Mouse (Mus musculus) midbrain, postnatal 0 days (tissue): ENCODE measurements around the gene Cnnm2. TPM values are rescaled to one million over a fixed set of nuclear protein-coding genes. Genes with fewer than 3 reads are reported as not detected.

Experiments used
- ATAC-seq: fragments of 200-750 bp; cut with Nextera tagmentation; 2 replicates; pipeline ENCODE4 v1.8.0; 2017; ENCODE audit warnings: moderate number of reproducible peaks, mild to moderate bottlenecking, moderate TSS enrichment, moderate library complexity; ENCODE audit not compliant: low FRiP score
- DNase-seq: peaks from one replicate; pipeline ENCODE4 v3.0.0-alpha.2; 2015; ENCODE audit warnings: low spot score
- H3K27ac ChIP-seq: fragments of 300-500 bp; sonication (generic); 2 replicates; pipeline ENCODE4 v1.5.1; 2014; ENCODE audit warnings: low read depth, mild to moderate bottlenecking, low read length, mixed read lengths
- H3K27me3 ChIP-seq: fragments of 300-500 bp; sonication (generic); 2 replicates; pipeline ENCODE4 v1.6.1; 2014; ENCODE audit warnings: low read length, control low read depth, mixed read lengths; ENCODE audit not compliant: insufficient read depth
- H3K36me3 ChIP-seq: fragments of 300-500 bp; sonication (generic); 2 replicates; pipeline ENCODE4 v1.6.1; 2014; ENCODE audit warnings: low read length, control low read depth, mixed read lengths; ENCODE audit not compliant: insufficient read depth
- H3K4me1 ChIP-seq: fragments of 300-500 bp; sonication (generic); 2 replicates; pipeline ENCODE4 v1.6.1; 2014; ENCODE audit warnings: mild to moderate bottlenecking, control low read depth, antibody characterized with exemption, low read length, mixed read lengths; ENCODE audit not compliant: insufficient read depth
- H3K4me2 ChIP-seq: fragments of 300-500 bp; sonication (generic); 2 replicates; pipeline ENCODE4 v1.6.1; 2014; ENCODE audit warnings: low read depth, mild to moderate bottlenecking, low read length, mixed read lengths; ENCODE audit not compliant: poor library complexity, severe bottlenecking
- H3K4me3 ChIP-seq: fragments of 300-500 bp; sonication (generic); 2 replicates; pipeline ENCODE4 v1.5.1; 2014; ENCODE audit warnings: low read depth, mild to moderate bottlenecking, low read length, moderate library complexity
- H3K9ac ChIP-seq: fragments of 300-500 bp; sonication (generic); replicated peaks from 2 replicates; pipeline ENCODE4 v1.6.1; 2014; ENCODE audit warnings: mild to moderate bottlenecking, low read length, moderate library complexity, mixed read lengths; ENCODE audit not compliant: poor library complexity, severe bottlenecking
- H3K9me3 ChIP-seq: fragments of 300-500 bp; sonication (generic); 2 replicates; pipeline ENCODE4 v1.6.1; 2016; ENCODE audit warnings: low read length, control low read depth
- CTCF ChIP-seq: IDR thresholded peaks from 2 replicates; pipeline ENCODE4 v1.5.1; 2016; ENCODE audit warnings: antibody characterized with exemption, mild to moderate bottlenecking
- WGBS: fragments of 180-500 bp; shearing (Covaris S2); extraction: QIAGEN DNeasy Blood & Tissue Kit; methylation state at CpG from one replicate; pipeline ENCODE4 v1.1.7; 2014; 5-methylcytosine and 5-hydroxymethylcytosine counted together
- polyA plus RNA-seq: library from polyadenylated mRNA; unstranded; fragments of >200 nt; fragmentation: Nextera tagmentation; extraction: Ambion mirVana; gene quantifications from 2 replicates; pipeline ENCODE4 v1.2.1, GENCODE M21; 2015
- total RNA-seq: library from RNA; depleted of rRNA; stranded (reverse); fragments of >200 nt; gene quantifications from 2 replicates; pipeline ENCODE4 v1.2.3, GENCODE M21; 2014

The Cnnm2 gene
- total and polyA plus RNA-seq, 2 experiments from 2014 or later: 8.3 to 26.1 TPM

GRCm38 (mm10) chr19:46761971-46762290, 535 bp downstream of the Cnnm2 start:
- Histone ChIP-seq H3K4me3 (peak overlapping the region; percentile 73), H3K27me3 (no peaks in the 10 kb centered on the region), H3K9ac (peak overlapping the region; percentile 76), H3K36me3 (no peaks in the 10 kb centered on the region), H3K4me2 (peak overlapping the region; percentile 85), H3K27ac (peak overlapping the region; percentile 93), H3K9me3 (no peaks in the 10 kb centered on the region), H3K4me1 (peaks cover 15% of the 10 kb centered on the region; the same call in 1 of the 2 replicates)
- WGBS: 0% methylated on average over 20 of the region's 36 CpGs
- no peak for DNase-seq
- TF ChIP-seq CTCF: no peak
- ATAC-seq: no peak

DNA sequence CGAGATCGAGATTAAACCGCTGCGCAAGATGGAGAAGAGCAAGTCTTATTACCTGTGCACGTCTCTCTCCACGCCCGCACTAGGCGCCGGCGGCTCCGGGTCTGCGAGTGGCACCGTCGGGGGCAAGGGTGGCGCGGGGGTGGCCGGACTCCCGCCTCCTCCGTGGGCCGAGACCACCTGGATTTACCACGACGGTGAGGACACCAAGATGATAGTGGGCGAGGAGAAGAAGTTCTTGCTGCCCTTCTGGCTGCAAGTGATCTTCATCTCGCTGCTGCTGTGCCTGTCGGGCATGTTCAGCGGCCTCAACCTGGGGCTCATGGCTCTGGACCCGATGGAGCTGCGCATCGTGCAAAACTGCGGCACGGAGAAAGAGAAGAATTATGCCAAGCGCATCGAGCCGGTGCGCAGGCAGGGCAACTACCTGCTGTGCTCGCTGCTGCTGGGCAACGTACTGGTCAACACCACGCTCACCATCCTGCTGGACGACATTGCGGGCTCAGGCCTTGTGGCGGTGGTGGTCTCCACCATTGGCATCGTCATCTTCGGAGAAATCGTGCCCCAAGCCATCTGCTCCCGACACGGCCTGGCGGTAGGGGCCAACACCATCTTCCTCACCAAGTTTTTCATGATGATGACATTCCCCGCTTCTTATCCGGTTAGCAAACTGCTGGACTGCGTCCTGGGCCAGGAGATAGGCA, 1.0 kb downstream of the Cnnm2 start:
- H3K4me2 ChIP-seq: peak overlapping the region; percentile 85
- peak overlapping the region; percentile 76 for H3K9ac ChIP-seq
- WGBS: under 1% methylated on average over 46 of the region's 50 CpGs
- DNase-seq (peak; percentile 25), ATAC-seq (no peak)
- H3K36me3 ChIP-seq: no peaks in the 10 kb centered on the region
- no peaks in the 10 kb centered on the region for H3K27me3 ChIP-seq
- no peaks in the 10 kb centered on the region for H3K9me3 ChIP-seq
- peak overlapping the region; percentile 93 for H3K27ac ChIP-seq
- peak overlapping the region; percentile 73 for H3K4me3 ChIP-seq
- H3K4me1 ChIP-seq: peaks cover 16% of the 10 kb centered on the region; the same call in 1 of the 2 replicates
- TF ChIP-seq CTCF: no peak

DNA sequence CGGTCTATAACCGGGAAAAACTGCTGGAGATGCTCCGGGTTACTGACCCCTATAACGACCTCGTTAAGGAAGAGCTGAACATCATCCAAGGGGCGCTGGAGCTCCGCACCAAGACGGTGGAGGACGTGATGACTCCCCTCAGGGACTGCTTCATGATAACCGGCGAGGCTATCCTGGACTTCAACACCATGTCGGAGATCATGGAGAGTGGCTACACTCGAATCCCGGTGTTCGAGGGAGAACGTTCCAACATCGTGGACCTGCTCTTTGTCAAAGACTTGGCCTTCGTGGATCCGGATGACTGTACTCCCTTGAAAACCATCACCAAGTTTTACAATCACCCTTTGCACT, 1.6 kb downstream of the Cnnm2 start:
- TF ChIP-seq CTCF: no peak
- peak overlapping the region; percentile 73 for H3K4me3 ChIP-seq
- ATAC-seq: no peak
- DNase-seq: peak; percentile 4
- H3K4me2 ChIP-seq: peak overlapping the region; percentile 85
- H3K27me3 ChIP-seq: no peaks in the 10 kb centered on the region
- no peaks in the 10 kb centered on the region for H3K9me3 ChIP-seq
- peak overlapping the region; percentile 76 for H3K9ac ChIP-seq
- peaks cover 16% of the 10 kb centered on the region; the same call in 1 of the 2 replicates for H3K4me1 ChIP-seq
- H3K27ac ChIP-seq: no peak overlapping the region
- 2% methylated on average over 19 of the region's 19 CpGs for WGBS
- no peaks in the 10 kb centered on the region for H3K36me3 ChIP-seq

GRCm38 (mm10) chr19:46763356-46763755, 2.0 kb downstream of the Cnnm2 start:
- TF ChIP-seq CTCF: no peak
- Histone ChIP-seq H3K4me3 (peak overlapping the region; percentile 73), H3K9ac (peak overlapping the region; percentile 76; the same call in 1 of the 2 replicates), H3K4me1 (peaks cover 16% of the 10 kb centered on the region; the same call in 1 of the 2 replicates), H3K9me3 (no peaks in the 10 kb centered on the region), H3K27me3 (no peaks in the 10 kb centered on the region), H3K36me3 (no peaks in the 10 kb centered on the region), H3K27ac (no peak overlapping the region), H3K4me2 (peak overlapping the region; percentile 85)
- peak; percentile 4 for DNase-seq
- no peak for ATAC-seq
- 12% methylated on average over 7 of the region's 7 CpGs for WGBS

- H3K36me3 ChIP-seq: no peaks in the 10 kb centered on the region
- peak overlapping the region; percentile 33; the same call in 1 of the 2 replicates for H3K9ac ChIP-seq
- no peaks in the 10 kb centered on the region for H3K27me3 ChIP-seq
- no peak for TF ChIP-seq CTCF
- no peaks in the 10 kb centered on the region for H3K9me3 ChIP-seq
- peaks cover 16% of the 10 kb centered on the region; the same call in 1 of the 2 replicates for H3K4me1 ChIP-seq
- H3K4me3 ChIP-seq: peak overlapping the region; percentile 73
- H3K27ac ChIP-seq: no peak overlapping the region
- DNase-seq: no peak
- ATAC-seq: no peak
- H3K4me2 ChIP-seq: peak overlapping the region; percentile 85
- WGBS: 46% methylated on average over 12 of the region's 12 CpGs
Observed at GRCm38 (mm10) chr19:46763932-46764762, 2.8 kb downstream of the Cnnm2 start.

GRCm38 (mm10) chr19:46764763-46765117, 3.3 kb downstream of the Cnnm2 start:
- 34% methylated on average over 9 of the region's 9 CpGs for WGBS
- Histone ChIP-seq H3K36me3 (no peaks in the 10 kb centered on the region), H3K9ac (peak overlapping the region; percentile 33; the same call in 1 of the 2 replicates), H3K4me3 (peak overlapping the region; percentile 73), H3K9me3 (no peaks in the 10 kb centered on the region), H3K4me1 (peaks cover 16% of the 10 kb centered on the region; the same call in 1 of the 2 replicates), H3K27me3 (no peaks in the 10 kb centered on the region), H3K4me2 (peak overlapping the region; percentile 85), H3K27ac (no peak overlapping the region)
- no peak for ATAC-seq
- no peak for TF ChIP-seq CTCF
- DNase-seq: peak; percentile 6
